Mouse (Mus musculus) liver, adult 2 months (tissue): ENCODE measurements around the gene 3110070M22Rik.
"Not testable (repeated sequence)": the region's sequence is repeated elsewhere in the genome, so short reads cannot be mapped to it uniquely, and the experiment has no call there.

Experiments used
- CTCF ChIP-seq: fragments of 200-500 bp; IDR thresholded peaks from 2 replicates; pipeline ENCODE4 v1.5.1; 2011; ENCODE audit warnings: low read depth, low read length, control low read depth
- POLR2A ChIP-seq: fragments of 200-500 bp; IDR thresholded peaks from 2 replicates; pipeline ENCODE4 v1.6.1; 2011; ENCODE audit warnings: low read length, control low read depth; ENCODE audit not compliant: insufficient read depth; ENCODE audit errors: extremely low read depth

GRCm38 (mm10) chr13:119494938-119495337 is 6.8 kb upstream of the 3110070M22Rik start:
- TF ChIP-seq CTCF, POLR2A: not testable (repeated sequence)
